Mouse (Mus musculus): Measurements from ENCODE around the gene AF366264. TPM values are rescaled to one million over a fixed set of nuclear protein-coding genes. Genes with fewer than 3 reads are reported as not detected.

Gene AF366264
- polyA plus RNA-seq, 1 experiment from 2014 or later, result not detected

- Histone ChIP-seq H3K9ac (ENCODE audit: low read depth, low read length) (peak within 1 kb of the TSS; percentile 96), H3K9me3 (ENCODE audit: control insufficient read depth, low read length) (no peaks in the 10 kb centered on the region), H3K36me3 (ENCODE audit: control insufficient read depth, insufficient read depth, low read length) (peaks cover 7% of the 10 kb centered on the region), H3K4me3 (ENCODE audit: low read length) (peak within 1 kb of the TSS; percentile 78), H3K4me1 (ENCODE audit: control insufficient read depth, insufficient read depth, low read length) (peaks cover 12% of the 10 kb centered on the region), H3K4me2 (ENCODE audit: low read depth, low read length) (peak within 1 kb of the TSS; percentile 89), H3K27me3 (replicated peaks; ENCODE audit: control insufficient read depth, insufficient read depth, low read length) (no peaks in the 10 kb centered on the region), H3K27ac (ENCODE audit: low read length) (peak within 1 kb of the TSS; percentile 98)
- WGBS, result under 1% methylated on average over 45 of the region's 47 CpGs
- peak; percentile 97 for ATAC-seq
Observed at GRCm38 (mm10) chr8:13785250-13785763, 52.9 kb downstream of the AF366264 start, which contains the start of gene Upf3a. Upf3a (plus strand) TSS chr8:13785615.

Other genes with a start within 250 kb of the AF366264 start
- 20.7 and 21.3 TPM in 2 replicates for gene Rasa3, start 160.8 kb downstream of the AF366264 start, polyA plus RNA-seq (2015; fragmentation: Nextera tagmentation; extraction: Ambion mirVana)
- 0.18 TPM in 1 of 2 replicates, not detected in the other for gene Cfap97d2, start 132.5 kb downstream of the AF366264 start, polyA plus RNA-seq (2015; fragmentation: Nextera tagmentation; extraction: Ambion mirVana)
- 102 and 112 TPM in 2 replicates for gene Cdc16, start 80.7 kb downstream of the AF366264 start, polyA plus RNA-seq (2015; fragmentation: Nextera tagmentation; extraction: Ambion mirVana)
- 30.8 and 32.6 TPM in 2 replicates for gene Upf3a, start 52.8 kb downstream of the AF366264 start, polyA plus RNA-seq (2015; fragmentation: Nextera tagmentation; extraction: Ambion mirVana)
- gene Champ1, start 31.3 kb upstream of the AF366264 start, polyA plus RNA-seq (2015; fragmentation: Nextera tagmentation; extraction: Ambion mirVana), result 22.1 and 22.8 TPM in 2 replicates
- 97.0 and 98.0 TPM in 2 replicates for gene Coprs, start 51.9 kb upstream of the AF366264 start, polyA plus RNA-seq (2015; fragmentation: Nextera tagmentation; extraction: Ambion mirVana)

Measured in intestine, embryonic 16.5 days (tissue).